Mouse (Mus musculus) forebrain, embryonic 14.5 days (tissue): ENCODE results near the gene Hebp1. TPM values are rescaled to one million over a fixed set of nuclear protein-coding genes. Genes with fewer than 3 reads are reported as not detected.

Source experiments
- ATAC-seq: fragments of 200-750 bp; cut with Nextera tagmentation; 2 replicates; pipeline ENCODE4 v1.8.0; 2017; ENCODE audit warnings: mild to moderate bottlenecking, moderate library complexity
- DNase-seq: peaks from one replicate; pipeline ENCODE4 v3.0.0-alpha.2; 2015; ENCODE audit warnings: low spot score
- H3K27ac ChIP-seq: fragments of 300-500 bp; sonication (generic); 2 replicates; pipeline ENCODE4 v1.5.1; 2014; ENCODE audit warnings: low read depth, mild to moderate bottlenecking, control low read depth, low read length, moderate library complexity
- H3K27me3 ChIP-seq: fragments of 300-500 bp; sonication (generic); replicated peaks from 2 replicates; pipeline ENCODE4 v1.6.1; 2014; ENCODE audit warnings: low read length, control low read depth, mixed read lengths; ENCODE audit not compliant: control insufficient read depth, insufficient read depth
- H3K36me3 ChIP-seq: fragments of 300-500 bp; sonication (generic); 2 replicates; pipeline ENCODE4 v1.6.1; 2014; ENCODE audit warnings: low read length, control low read depth; ENCODE audit not compliant: control insufficient read depth, insufficient read depth
- H3K4me1 ChIP-seq: fragments of 300-500 bp; sonication (generic); 2 replicates; pipeline ENCODE4 v1.6.1; 2014; ENCODE audit warnings: antibody characterized with exemption, low read length, control low read depth; ENCODE audit not compliant: control insufficient read depth, insufficient read depth
- H3K4me2 ChIP-seq: fragments of 300-500 bp; sonication (generic); 2 replicates; pipeline ENCODE4 v1.6.1; 2014; ENCODE audit warnings: mild to moderate bottlenecking, control low read depth, low read length
- H3K4me3 ChIP-seq: fragments of 300-500 bp; sonication (generic); 2 replicates; pipeline ENCODE4 v1.5.1; 2014; ENCODE audit warnings: low read depth, low read length, control low read depth
- H3K9ac ChIP-seq: fragments of 300-500 bp; sonication (generic); 2 replicates; pipeline ENCODE4 v1.6.1; 2014; ENCODE audit warnings: mild to moderate bottlenecking, low read length, control low read depth, moderate library complexity
- H3K9me3 ChIP-seq: fragments of 300-500 bp; sonication (generic); replicated peaks from 2 replicates; pipeline ENCODE4 v1.6.1; 2016; ENCODE audit warnings: low read length, control low read depth, mixed read lengths; ENCODE audit not compliant: control insufficient read depth
- WGBS: fragments of 180-500 bp; shearing (Covaris S2); extraction: QIAGEN DNeasy Blood & Tissue Kit; methylation state at CpG from one replicate; pipeline ENCODE4 v1.1.7; 2014; 5-methylcytosine and 5-hydroxymethylcytosine counted together
- polyA plus RNA-seq: library from polyadenylated mRNA; unstranded; fragments of >200 nt; fragmentation: Nextera tagmentation; extraction: Ambion mirVana; gene quantifications from 2 replicates; pipeline ENCODE4 v1.2.1, GENCODE M21; 2014

Gene Hebp1
- polyA plus RNA-seq, 1 experiment from 2014 or later, result 4.6 TPM

GRCm38 (mm10) chr6:135191906-135192305 is 5.9 kb downstream of the Hebp1 start:
- DNase-seq (no peak), ATAC-seq (no peak)
- no peaks in the 10 kb centered on the region for H3K27me3 ChIP-seq
- no peaks in the 10 kb centered on the region; the same call in 1 of the 2 replicates for H3K4me1 ChIP-seq
- 85% methylated on average over 1 of the region's 1 CpGs for WGBS
- H3K36me3 ChIP-seq, result no peaks in the 10 kb centered on the region
- H3K4me3 ChIP-seq, result no peak overlapping the region
- no peak overlapping the region for H3K27ac ChIP-seq
- no peak overlapping the region for H3K9ac ChIP-seq
- H3K9me3 ChIP-seq, result no peaks in the 10 kb centered on the region
- no peak overlapping the region for H3K4me2 ChIP-seq

- DNase-seq, result no peak
- Histone ChIP-seq H3K27ac (no peak overlapping the region), H3K4me3 (no peak overlapping the region), H3K4me1 (no peaks in the 10 kb centered on the region; the same call in 1 of the 2 replicates), H3K9me3 (no peaks in the 10 kb centered on the region), H3K27me3 (no peaks in the 10 kb centered on the region), H3K4me2 (no peak overlapping the region), H3K9ac (no peak overlapping the region), H3K36me3 (no peaks in the 10 kb centered on the region)
- WGBS, result 63% methylated on average over 6 of the region's 6 CpGs
- ATAC-seq, result no peak
Observed at GRCm38 (mm10) chr6:135190122-135190521, 7.7 kb downstream of the Hebp1 start.

- Histone ChIP-seq H3K4me1 (no peaks in the 10 kb centered on the region; the same call in 1 of the 2 replicates), H3K4me3 (no peak overlapping the region), H3K9ac (no peak overlapping the region), H3K27ac (no peak overlapping the region), H3K36me3 (no peaks in the 10 kb centered on the region), H3K27me3 (no peaks in the 10 kb centered on the region), H3K4me2 (no peak overlapping the region), H3K9me3 (no peaks in the 10 kb centered on the region)
- DNase-seq (no peak), ATAC-seq (no peak)
- 85% methylated on average over 4 of the region's 4 CpGs for WGBS
Observed at GRCm38 (mm10) chr6:135188629-135189028, 9.2 kb downstream of the Hebp1 start.

- Histone ChIP-seq H3K9me3 (no peaks in the 10 kb centered on the region), H3K4me2 (no peak overlapping the region), H3K9ac (no peak overlapping the region), H3K27ac (no peak overlapping the region), H3K27me3 (no peaks in the 10 kb centered on the region), H3K4me3 (no peak overlapping the region), H3K4me1 (no peaks in the 10 kb centered on the region), H3K36me3 (no peaks in the 10 kb centered on the region)
- DNase-seq (no peak), ATAC-seq (no peak)
- 83% methylated on average over 10 of the region's 10 CpGs for WGBS
Observed at GRCm38 (mm10) chr6:135187076-135187917, 10.5 kb downstream of the Hebp1 start.

GRCm38 (mm10) chr6:135183961-135184360 is 13.9 kb downstream of the Hebp1 start:
- DNase-seq (no peak), ATAC-seq (no peak)
- H3K9me3 ChIP-seq, result no peaks in the 10 kb centered on the region
- no peaks in the 10 kb centered on the region for H3K27me3 ChIP-seq
- no peak overlapping the region for H3K4me2 ChIP-seq
- H3K4me1 ChIP-seq, result no peaks in the 10 kb centered on the region
- H3K9ac ChIP-seq, result no peak overlapping the region
- H3K27ac ChIP-seq, result no peak overlapping the region
- H3K4me3 ChIP-seq, result no peak overlapping the region
- 60% methylated on average over 8 of the region's 8 CpGs for WGBS
- H3K36me3 ChIP-seq, result no peaks in the 10 kb centered on the region

- no peaks in the 10 kb centered on the region for H3K36me3 ChIP-seq
- H3K9me3 ChIP-seq, result no peaks in the 10 kb centered on the region
- no peak overlapping the region for H3K9ac ChIP-seq
- WGBS, result 57% methylated on average over 5 of the region's 5 CpGs
- no peak for DNase-seq
- ATAC-seq, result no peak
- H3K4me1 ChIP-seq, result no peaks in the 10 kb centered on the region
- no peak overlapping the region for H3K27ac ChIP-seq
- no peak overlapping the region for H3K4me3 ChIP-seq
- no peaks in the 10 kb centered on the region for H3K27me3 ChIP-seq
- H3K4me2 ChIP-seq, result no peak overlapping the region
Observed at GRCm38 (mm10) chr6:135182925-135183324, 14.9 kb downstream of the Hebp1 start.

- Histone ChIP-seq H3K9me3 (no peaks in the 10 kb centered on the region), H3K36me3 (no peaks in the 10 kb centered on the region), H3K27ac (no peak overlapping the region), H3K4me2 (no peak overlapping the region), H3K4me3 (no peak overlapping the region), H3K9ac (no peak overlapping the region), H3K4me1 (no peaks in the 10 kb centered on the region), H3K27me3 (no peaks in the 10 kb centered on the region)
- DNase-seq, result no peak
- no peak for ATAC-seq
- 61% methylated on average over 3 of the region's 3 CpGs for WGBS
Observed at GRCm38 (mm10) chr6:135178599-135178998, 19.2 kb downstream of the Hebp1 start.

GRCm38 (mm10) chr6:135177271-135177670 is 20.6 kb downstream of the Hebp1 start:
- Histone ChIP-seq H3K36me3 (no peaks in the 10 kb centered on the region), H3K4me2 (no peak overlapping the region), H3K9me3 (no peaks in the 10 kb centered on the region), H3K4me3 (no peak overlapping the region), H3K27me3 (no peaks in the 10 kb centered on the region), H3K27ac (no peak overlapping the region), H3K9ac (no peak overlapping the region), H3K4me1 (no peaks in the 10 kb centered on the region)
- no peak for DNase-seq
- no peak for ATAC-seq

GRCm38 (mm10) chr6:135175014-135175413 is 22.8 kb downstream of the Hebp1 start:
- Histone ChIP-seq H3K27me3 (no peaks in the 10 kb centered on the region), H3K27ac (no peak overlapping the region), H3K4me2 (no peak overlapping the region), H3K4me1 (no peaks in the 10 kb centered on the region), H3K9ac (no peak overlapping the region), H3K36me3 (no peaks in the 10 kb centered on the region), H3K4me3 (no peak overlapping the region), H3K9me3 (no peaks in the 10 kb centered on the region)
- ATAC-seq (no peak), DNase-seq (no peak)
- WGBS, result 91% methylated on average over 1 of the region's 1 CpGs
